Mouse (Mus musculus) hindbrain, postnatal 0 days (tissue): Measurements from ENCODE around the gene Tapbp. TPM values are rescaled to one million over a fixed set of nuclear protein-coding genes. Genes with fewer than 3 reads are reported as not detected.

Experiments used
- ATAC-seq: fragments of 200-750 bp; cut with Nextera tagmentation; 2 replicates; pipeline ENCODE4 v1.8.0; 2017; ENCODE audit warnings: mild to moderate bottlenecking, moderate TSS enrichment, moderate library complexity
- DNase-seq: peaks from one replicate; pipeline ENCODE4 v3.0.0-alpha.2; 2015; ENCODE audit warnings: low spot score
- H3K27ac ChIP-seq: fragments of 300-500 bp; sonication (generic); 2 replicates; pipeline ENCODE4 v1.5.1; 2014; ENCODE audit warnings: mild to moderate bottlenecking
- H3K27me3 ChIP-seq: fragments of 300-500 bp; sonication (generic); 2 replicates; pipeline ENCODE4 v1.6.1; 2014; ENCODE audit warnings: low read length, mixed read lengths; ENCODE audit not compliant: insufficient read depth
- H3K36me3 ChIP-seq: fragments of 300-500 bp; sonication (generic); 2 replicates; pipeline ENCODE4 v1.6.1; 2014; ENCODE audit warnings: low read length, mixed read lengths; ENCODE audit not compliant: insufficient read depth
- H3K4me1 ChIP-seq: fragments of 300-500 bp; sonication (generic); 2 replicates; pipeline ENCODE4 v1.6.1; 2014; ENCODE audit warnings: antibody characterized with exemption, low read length, mixed read lengths; ENCODE audit not compliant: insufficient read depth
- H3K4me2 ChIP-seq: fragments of 300-500 bp; sonication (generic); 2 replicates; pipeline ENCODE4 v1.6.1; 2014; ENCODE audit warnings: low read depth, mild to moderate bottlenecking, low read length, moderate library complexity, mixed read lengths
- H3K4me3 ChIP-seq: fragments of 300-500 bp; sonication (generic); 2 replicates; pipeline ENCODE4 v1.5.1; 2014; ENCODE audit warnings: low read length
- H3K9ac ChIP-seq: fragments of 300-500 bp; sonication (generic); replicated peaks from 2 replicates; pipeline ENCODE4 v1.6.1; 2014; ENCODE audit warnings: mild to moderate bottlenecking, low read length, moderate library complexity, mixed read lengths
- H3K9me3 ChIP-seq: fragments of 300-500 bp; sonication (generic); 2 replicates; pipeline ENCODE4 v1.6.1; 2016; ENCODE audit warnings: low read length, mixed read lengths
- CTCF ChIP-seq: IDR thresholded peaks from 2 replicates; pipeline ENCODE4 v1.5.1; 2016; ENCODE audit warnings: antibody characterized with exemption, control low read depth, low read depth
- WGBS: fragments of 180-500 bp; shearing (Covaris S2); extraction: QIAGEN DNeasy Blood & Tissue Kit; methylation state at CpG from one replicate; pipeline ENCODE4 v1.1.7; 2014; 5-methylcytosine and 5-hydroxymethylcytosine counted together
- polyA plus RNA-seq: library from polyadenylated mRNA; unstranded; fragments of >200 nt; fragmentation: Nextera tagmentation; extraction: Ambion mirVana; gene quantifications from 2 replicates; pipeline ENCODE4 v1.2.1, GENCODE M21; 2015
- total RNA-seq: library from RNA; depleted of rRNA; stranded (reverse); fragments of >200 nt; gene quantifications from 2 replicates; pipeline ENCODE4 v1.2.3, GENCODE M21; 2014

The Tapbp gene
- total and polyA plus RNA-seq, 2 experiments from 2014 or later = 40.2 to 41.5 TPM

DNA sequence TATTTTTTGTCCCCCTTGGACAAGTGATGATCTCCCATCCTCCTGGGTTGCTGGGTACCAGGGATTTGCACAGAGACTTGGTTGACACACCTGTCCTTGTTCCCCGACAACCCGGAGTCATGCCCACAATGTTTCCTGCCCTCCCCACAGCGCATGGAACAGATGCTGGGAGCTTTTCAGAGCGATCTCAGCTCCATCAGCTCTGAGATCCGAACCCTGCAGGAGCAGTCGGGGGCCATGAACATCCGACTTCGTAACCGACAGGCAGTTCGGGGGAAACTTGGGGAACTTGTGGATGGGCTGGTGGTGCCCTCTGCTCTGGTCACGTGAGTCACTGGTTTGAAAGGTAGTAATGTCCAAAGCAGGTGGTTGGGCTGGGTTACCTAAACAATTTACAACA is 42.8 kb downstream of the Tapbp start:
- no peaks in the 10 kb centered on the region for H3K9me3 ChIP-seq
- no peaks in the 10 kb centered on the region for H3K27me3 ChIP-seq
- ATAC-seq = no peak
- no peak for TF ChIP-seq CTCF
- H3K36me3 ChIP-seq = peaks cover 42% of the 10 kb centered on the region
- H3K4me2 ChIP-seq = no peak overlapping the region
- DNase-seq = no peak
- no peak overlapping the region for H3K27ac ChIP-seq
- 94% methylated on average over 11 of the region's 11 CpGs for WGBS
- H3K4me1 ChIP-seq = peaks cover 11% of the 10 kb centered on the region
- no peak overlapping the region for H3K9ac ChIP-seq
- H3K4me3 ChIP-seq = no peak overlapping the region

DNA sequence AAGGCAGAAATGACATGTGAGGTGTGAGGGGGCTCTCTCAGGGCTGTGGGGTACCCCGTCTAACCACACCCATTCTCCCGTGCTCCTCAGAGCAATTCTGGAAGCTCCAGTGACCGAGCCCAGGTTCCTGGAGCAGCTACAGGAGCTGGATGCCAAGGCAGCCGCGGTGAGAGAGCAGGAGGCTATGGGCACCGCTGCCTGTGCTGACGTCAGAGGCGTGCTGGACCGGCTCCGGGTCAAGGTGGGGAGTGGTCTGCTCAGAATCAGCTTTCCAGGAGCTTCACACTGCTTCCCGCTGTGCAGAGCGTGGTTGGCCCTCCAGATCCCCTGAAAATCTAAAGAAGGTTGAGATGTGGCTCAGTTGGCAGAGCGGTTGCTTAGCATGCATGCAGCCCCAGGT is 43.4 kb downstream of the Tapbp start:
- Histone ChIP-seq H3K9ac (no peak overlapping the region), H3K4me3 (no peak overlapping the region), H3K36me3 (peaks cover 43% of the 10 kb centered on the region), H3K9me3 (no peaks in the 10 kb centered on the region), H3K27me3 (no peaks in the 10 kb centered on the region), H3K4me2 (no peak overlapping the region), H3K27ac (no peak overlapping the region), H3K4me1 (peaks cover 9% of the 10 kb centered on the region)
- ATAC-seq (no peak), DNase-seq (no peak)
- WGBS = 96% methylated on average over 13 of the region's 13 CpGs
- no peak for TF ChIP-seq CTCF

DNA sequence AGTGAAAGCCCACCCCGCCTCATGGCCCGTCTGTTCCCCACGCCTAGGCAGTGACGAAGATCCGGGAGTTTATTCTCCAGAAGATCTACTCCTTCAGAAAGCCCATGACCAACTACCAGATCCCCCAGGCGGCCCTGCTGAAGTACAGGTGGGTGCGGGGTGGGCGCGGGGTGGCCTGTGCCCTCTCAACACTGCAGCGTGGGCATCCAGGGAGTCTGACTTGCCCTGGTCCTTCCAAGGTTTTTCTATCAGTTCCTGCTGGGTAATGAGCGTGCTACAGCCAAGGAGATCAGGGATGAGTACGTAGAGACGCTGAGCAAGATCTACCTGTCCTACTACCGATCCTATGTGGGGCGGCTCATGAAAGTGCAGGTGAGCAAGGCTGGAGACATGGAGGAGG is 44.2 kb downstream of the Tapbp start:
- H3K9ac ChIP-seq = no peak overlapping the region
- H3K4me2 ChIP-seq = no peak overlapping the region
- ATAC-seq (no peak), DNase-seq (no peak)
- WGBS = 93% methylated on average over 15 of the region's 15 CpGs
- H3K36me3 ChIP-seq = peaks cover 44% of the 10 kb centered on the region
- H3K9me3 ChIP-seq = no peaks in the 10 kb centered on the region
- no peak overlapping the region for H3K27ac ChIP-seq
- no peak overlapping the region for H3K4me3 ChIP-seq
- H3K27me3 ChIP-seq = no peaks in the 10 kb centered on the region
- H3K4me1 ChIP-seq = peaks cover 5% of the 10 kb centered on the region
- TF ChIP-seq CTCF = no peak

DNA sequence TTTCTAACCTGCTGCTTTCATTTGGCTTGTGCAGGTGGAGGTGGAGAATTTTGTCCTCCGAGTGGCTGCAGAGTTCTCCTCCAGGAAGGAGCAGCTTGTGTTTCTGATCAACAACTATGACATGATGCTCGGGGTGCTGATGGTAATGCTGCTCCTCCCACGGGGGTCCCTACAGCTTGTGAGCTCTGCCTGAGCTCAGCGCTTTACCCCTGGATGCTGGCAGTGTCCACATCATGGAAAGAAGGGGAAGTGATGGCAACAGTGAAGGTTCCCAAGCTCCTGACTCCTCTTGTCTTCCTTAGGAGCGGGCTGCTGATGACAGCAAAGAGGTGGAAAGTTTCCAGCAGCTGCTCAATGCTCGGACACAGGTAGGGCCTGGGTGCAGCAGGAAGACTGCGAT is 47.2 kb downstream of the Tapbp start:
- H3K4me3 ChIP-seq = no peak overlapping the region
- 94% methylated on average over 7 of the region's 7 CpGs for WGBS
- H3K36me3 ChIP-seq = peaks cover 61% of the 10 kb centered on the region
- ATAC-seq (no peak), DNase-seq (no peak)
- no peak overlapping the region for H3K4me2 ChIP-seq
- H3K9ac ChIP-seq = no peak overlapping the region
- no peaks in the 10 kb centered on the region for H3K4me1 ChIP-seq
- no peaks in the 10 kb centered on the region for H3K27me3 ChIP-seq
- no peaks in the 10 kb centered on the region for H3K9me3 ChIP-seq
- H3K27ac ChIP-seq = no peak overlapping the region
- TF ChIP-seq CTCF = no peak

DNA sequence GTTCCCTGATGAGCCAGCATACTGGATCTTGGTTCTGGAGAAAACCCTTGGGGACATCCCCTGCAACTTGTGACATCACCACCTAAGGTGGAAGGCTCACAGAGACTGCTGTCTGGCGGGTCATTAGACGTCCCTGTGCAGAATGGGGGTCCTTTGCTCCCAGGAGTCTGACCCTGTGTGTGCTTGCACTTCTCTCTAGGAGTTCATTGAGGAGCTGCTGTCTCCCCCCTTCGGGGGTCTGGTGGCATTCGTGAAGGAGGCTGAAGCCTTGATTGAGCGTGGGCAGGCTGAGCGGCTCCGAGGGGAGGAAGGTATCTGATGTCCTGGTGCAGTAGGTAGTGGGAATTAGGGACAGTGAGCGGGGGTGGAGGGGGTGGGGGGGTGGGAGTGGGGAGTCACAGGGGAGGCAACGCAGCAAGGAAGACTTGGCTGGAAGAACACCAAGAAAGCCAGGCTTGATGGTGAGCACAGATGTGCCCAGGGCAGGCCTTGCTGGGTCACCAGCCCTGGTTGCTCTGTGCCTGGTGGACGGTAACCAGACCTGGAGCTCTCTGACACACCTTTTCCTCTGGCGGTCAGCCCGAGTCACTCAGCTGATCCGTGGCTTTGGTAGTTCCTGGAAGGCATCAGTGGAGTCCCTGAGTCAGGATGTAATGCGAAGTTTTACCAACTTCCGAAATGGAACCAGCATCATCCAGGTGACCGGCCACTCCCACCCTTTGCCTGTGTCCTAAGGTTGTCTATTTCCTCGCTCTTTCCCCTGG is 49.6 kb downstream of the Tapbp start:
- Histone ChIP-seq H3K4me2 (no peak overlapping the region), H3K4me3 (no peak overlapping the region), H3K4me1 (no peaks in the 10 kb centered on the region), H3K27ac (no peak overlapping the region), H3K36me3 (peaks cover 40% of the 10 kb centered on the region), H3K9ac (no peak overlapping the region), H3K9me3 (no peaks in the 10 kb centered on the region), H3K27me3 (no peaks in the 10 kb centered on the region)
- DNase-seq = no peak
- no peak for TF ChIP-seq CTCF
- ATAC-seq = no peak
- WGBS = 92% methylated on average over 17 of the region's 17 CpGs

DNA sequence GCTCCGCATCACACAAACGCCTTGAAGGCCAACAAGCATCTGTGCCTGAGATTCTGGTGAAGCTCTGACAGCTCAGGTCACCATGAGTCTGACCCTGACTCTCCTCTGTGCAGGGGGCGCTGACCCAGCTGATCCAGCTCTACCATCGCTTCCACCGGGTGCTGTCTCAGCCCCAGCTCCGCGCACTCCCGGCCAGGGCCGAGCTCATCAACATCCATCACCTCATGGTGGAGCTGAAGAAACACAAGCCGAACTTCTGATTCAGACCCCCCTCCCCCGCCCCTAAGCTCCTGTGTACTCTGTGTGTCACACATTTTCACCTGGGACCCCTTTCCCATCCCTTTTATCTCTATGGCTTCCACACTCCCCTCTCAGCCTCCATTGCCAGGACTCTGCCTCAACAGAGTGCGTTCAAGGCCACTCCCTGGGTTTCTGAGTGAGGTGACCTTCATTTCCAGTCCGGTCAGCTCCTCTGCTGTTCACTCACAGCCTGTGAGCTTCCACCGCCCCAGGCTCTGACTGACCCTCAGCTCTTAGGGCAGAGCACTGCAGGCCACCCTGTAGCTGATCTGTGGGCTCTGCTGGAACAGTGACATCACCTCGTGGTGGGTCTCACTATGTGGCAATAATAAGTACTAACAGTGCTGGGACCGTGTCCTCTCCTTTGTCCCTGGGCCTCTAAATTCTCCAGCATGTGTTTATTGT is 50.3 kb downstream of the Tapbp start:
- Histone ChIP-seq H3K4me2 (no peak overlapping the region), H3K27ac (no peak overlapping the region), H3K36me3 (peaks cover 39% of the 10 kb centered on the region), H3K4me1 (no peaks in the 10 kb centered on the region), H3K9me3 (no peaks in the 10 kb centered on the region), H3K4me3 (no peak overlapping the region), H3K27me3 (no peaks in the 10 kb centered on the region), H3K9ac (no peak overlapping the region)
- DNase-seq = no peak
- no peak for TF ChIP-seq CTCF
- 91% methylated on average over 16 of the region's 16 CpGs for WGBS
- ATAC-seq = no peak

DNA sequence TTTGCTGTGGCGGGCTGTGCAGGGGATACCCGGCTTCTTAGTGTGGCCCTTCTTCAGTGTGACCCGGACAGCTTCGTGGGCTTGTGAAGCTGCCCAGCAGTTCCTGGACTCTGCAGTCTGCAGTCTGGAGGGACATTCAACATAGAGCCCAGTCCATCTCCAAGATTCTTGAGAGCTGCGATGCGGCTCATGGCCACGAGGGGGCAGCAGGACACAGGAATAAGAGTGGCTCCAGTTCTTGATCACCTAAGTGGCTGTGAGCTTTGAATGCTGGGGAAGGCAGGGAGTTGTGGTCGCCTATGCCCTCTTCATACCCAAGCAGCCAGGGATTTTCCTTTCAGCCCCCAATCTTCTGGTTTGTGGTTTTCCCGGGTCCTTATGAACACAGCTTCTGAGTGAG is 52.8 kb downstream of the Tapbp start:
- ATAC-seq = peak; percentile 85
- Histone ChIP-seq H3K27me3 (no peaks in the 10 kb centered on the region), H3K27ac (no peak overlapping the region), H3K36me3 (peaks cover 20% of the 10 kb centered on the region; the same call in 1 of the 2 replicates), H3K4me2 (no peak overlapping the region), H3K9me3 (no peaks in the 10 kb centered on the region), H3K4me1 (no peaks in the 10 kb centered on the region), H3K4me3 (no peak overlapping the region), H3K9ac (no peak overlapping the region)
- 4% methylated on average over 9 of the region's 9 CpGs for WGBS
- peak; percentile 95 for TF ChIP-seq CTCF
- peak; percentile 89 for DNase-seq
